Mouse (Mus musculus) kidney, adult 2 months (tissue): Measurements from ENCODE around the gene Nr6a1. TPM values are rescaled to one million over a fixed set of nuclear protein-coding genes. Genes with fewer than 3 reads are reported as not detected.

Experiments used
- DNase-seq: peaks from one replicate; pipeline ENCODE4 v3.0.0; 2021
- H3K27ac ChIP-seq: fragments of 200-500 bp; 2 replicates; pipeline ENCODE4 v1.5.1; 2012; ENCODE audit warnings: low read depth, low read length, control low read depth, inconsistent platforms; ENCODE audit not compliant: insufficient read depth
- H3K27me3 ChIP-seq: fragments of 200-500 bp; replicated peaks from 2 replicates; pipeline ENCODE4 v1.6.1; 2012; ENCODE audit warnings: mild to moderate bottlenecking, moderate library complexity, low read length, inconsistent platforms; ENCODE audit not compliant: control insufficient read depth, insufficient read depth
- H3K36me3 ChIP-seq: fragments of 200-500 bp; 2 replicates; pipeline ENCODE4 v1.6.1; 2012; ENCODE audit warnings: mild to moderate bottlenecking, moderate library complexity, low read length, inconsistent platforms; ENCODE audit not compliant: control insufficient read depth, insufficient read depth
- H3K4me1 ChIP-seq: fragments of 200-500 bp; 2 replicates; pipeline ENCODE4 v1.6.1; 2011; ENCODE audit warnings: low read length; ENCODE audit not compliant: control insufficient read depth, insufficient read depth
- H3K4me3 ChIP-seq: fragments of 200-500 bp; 2 replicates; pipeline ENCODE4 v1.5.1; 2011; ENCODE audit warnings: mild to moderate bottlenecking, low read depth, low read length, control low read depth; ENCODE audit not compliant: insufficient read depth
- CTCF ChIP-seq: fragments of 200-500 bp; conservative IDR thresholded peaks from 2 replicates; pipeline ENCODE4 v1.5.1; 2011; ENCODE audit warnings: low read depth, mild to moderate bottlenecking, control low read depth, low read length, moderate library complexity, mixed read lengths; ENCODE audit not compliant: insufficient read depth, insufficient read length
- POLR2A ChIP-seq: fragments of 200-500 bp; IDR thresholded peaks from one replicate; pipeline ENCODE4 v1.6.1; 2011; ENCODE audit warnings: low read depth, low read length, control low read depth
- WGBS: fragments of 180-500 bp; shearing (Covaris S2); methylation state at CpG from one replicate; pipeline ENCODE4 v1.1.7; 2018; 5-methylcytosine and 5-hydroxymethylcytosine counted together
- polyA plus RNA-seq: library from polyadenylated mRNA; depleted of rRNA; stranded (reverse); fragments of >200 nt; gene quantifications from 2 replicates; pipeline ENCODE4 v1.2.3, GENCODE M21; 2012

Nr6a1 gene
- polyA plus RNA-seq, 1 experiment = 2.6 TPM

- Histone ChIP-seq H3K27me3 (peaks cover 11% of the 10 kb centered on the region), H3K36me3 (no peaks in the 10 kb centered on the region), H3K4me1 (0 out of 2 replicates have a peak, but pooled peaks cover 3% of the 10 kb centered on the region), H3K4me3 (no peak within 1 kb of the TSS), H3K27ac (no peak within 1 kb of the TSS)
- 60% methylated on average over 13 of the region's 13 CpGs for WGBS
- DNase-seq = no peak
- TF ChIP-seq POLR2A (no peak), CTCF (no peak)
Measured at GRCm38 (mm10) chr2:38714324-38714723, 213.2 kb downstream of the Nr6a1 start, which contains the start of gene Nr5a1. Nr5a1 (minus strand) TSS chr2:38714542.

DNA sequence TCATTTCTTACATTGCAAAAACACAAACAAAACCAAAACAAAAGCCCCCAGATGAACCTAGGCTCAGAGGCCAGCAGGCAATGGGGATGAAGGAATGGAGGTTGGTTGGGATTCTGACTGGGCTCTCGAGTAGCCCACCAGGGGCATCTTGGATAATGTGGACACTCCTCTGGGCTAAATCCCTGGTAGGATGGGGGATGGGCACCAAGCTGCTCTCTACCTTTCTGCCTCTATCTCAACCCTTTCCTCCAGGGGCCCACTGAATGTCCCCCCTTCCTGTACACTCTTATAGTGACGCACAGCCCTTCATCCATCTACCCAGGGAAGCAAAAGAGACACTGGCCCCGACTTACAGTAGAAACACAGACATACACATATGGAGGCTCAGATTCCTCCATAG is 213.9 kb downstream of the Nr6a1 start:
- DNase-seq = no peak

DNA sequence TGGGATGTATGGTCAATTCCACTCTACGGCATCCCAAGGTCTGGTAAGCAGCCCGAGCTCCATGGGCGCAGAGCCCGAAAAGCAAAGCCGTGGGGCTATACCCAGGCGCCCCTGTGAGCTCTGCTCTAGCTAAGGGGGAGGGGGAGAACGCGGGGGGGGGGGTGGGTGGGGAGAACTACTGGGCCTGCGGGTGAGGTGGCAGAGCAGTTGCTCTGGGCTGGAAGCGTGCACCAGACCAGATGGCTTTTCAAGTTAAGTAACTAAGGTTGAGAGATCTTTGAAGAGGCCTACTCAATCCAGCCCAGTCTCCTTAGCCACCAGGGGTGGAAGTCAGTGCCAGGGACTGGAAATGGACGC is 214.7 kb downstream of the Nr6a1 start:
- WGBS = 71% methylated on average over 11 of the region's 11 CpGs
- H3K4me1 ChIP-seq = 0 out of 2 replicates have a peak, but pooled peaks cover 3% of the 10 kb centered on the region
- no peak for DNase-seq
- H3K27ac ChIP-seq = no peak overlapping the region
- TF ChIP-seq POLR2A = no peak
- no peak for TF ChIP-seq CTCF
- H3K27me3 ChIP-seq = peaks cover 11% of the 10 kb centered on the region
- H3K36me3 ChIP-seq = no peaks in the 10 kb centered on the region
- H3K4me3 ChIP-seq = no peak overlapping the region

More for the DNA sequence above, 213.9 kb downstream of the Nr6a1 start:
- Histone ChIP-seq H3K4me3 (no peak overlapping the region), H3K27me3 (peaks cover 11% of the 10 kb centered on the region), H3K27ac (no peak overlapping the region), H3K4me1 (0 out of 2 replicates have a peak, but pooled peaks cover 3% of the 10 kb centered on the region), H3K36me3 (no peaks in the 10 kb centered on the region)
- 93% methylated on average over 3 of the region's 3 CpGs for WGBS
- TF ChIP-seq CTCF = no peak
- TF ChIP-seq POLR2A = no peak

- 11% methylated on average over 58 of the region's 58 CpGs for WGBS
- H3K27ac ChIP-seq = no peak overlapping the region
- TF ChIP-seq CTCF (no peak), POLR2A (no peak)
- DNase-seq = no peak
- peak overlapping the region; percentile 10; the same call in 1 of the 2 replicates for H3K4me3 ChIP-seq
- no peaks in the 10 kb centered on the region for H3K36me3 ChIP-seq
- H3K4me1 ChIP-seq = 0 out of 2 replicates have a peak, but pooled peaks cover 3% of the 10 kb centered on the region
- peaks cover 11% of the 10 kb centered on the region for H3K27me3 ChIP-seq
Measured at GRCm38 (mm10) chr2:38712076-38712768, 215.3 kb downstream of the Nr6a1 start.

- peak; percentile 9 for DNase-seq
- H3K4me3 ChIP-seq = peak overlapping the region; percentile 10; the same call in 1 of the 2 replicates
- 2% methylated on average over 40 of the region's 40 CpGs for WGBS
- H3K36me3 ChIP-seq = no peaks in the 10 kb centered on the region
- 0 out of 2 replicates have a peak, but pooled peaks cover 3% of the 10 kb centered on the region for H3K4me1 ChIP-seq
- no peak overlapping the region for H3K27ac ChIP-seq
- peaks cover 11% of the 10 kb centered on the region for H3K27me3 ChIP-seq
- no peak for TF ChIP-seq CTCF
- TF ChIP-seq POLR2A = no peak
Measured at GRCm38 (mm10) chr2:38711421-38711861, 216.0 kb downstream of the Nr6a1 start.

- Histone ChIP-seq H3K4me1 (0 out of 2 replicates have a peak, but pooled peaks cover 3% of the 10 kb centered on the region), H3K27ac (no peak overlapping the region), H3K4me3 (peak overlapping the region; percentile 25; the same call in 1 of the 2 replicates), H3K36me3 (no peaks in the 10 kb centered on the region), H3K27me3 (peaks cover 11% of the 10 kb centered on the region)
- TF ChIP-seq POLR2A (no peak), CTCF (no peak)
- WGBS = 3% methylated on average over 75 of the region's 75 CpGs
- peak; percentile 47 for DNase-seq
Measured at GRCm38 (mm10) chr2:38710304-38711241, 216.9 kb downstream of the Nr6a1 start.
